Mouse (Mus musculus) left cerebral cortex, postnatal 36 days (tissue): ENCODE measurements around the gene Ank3. TPM values are rescaled to one million over a fixed set of nuclear protein-coding genes. Genes with fewer than 3 reads are reported as not detected.
A peak's percentile ranks its signal among the peaks of the same experiment; 100 is the strongest.

ENCODE experiments used
- DNase-seq, 2 experiments: peaks; one replicate each; pipeline ENCODE4 v3.0.0; 2021 to 2022; ENCODE audit warnings: low spot score in 2 of 2, mixed read lengths in 1 of 2
- intact Hi-C: fragments of 180-260 bp; cut with DNase I; formaldehyde crosslinking; loops from one replicate; pipeline ENCODE4 v1.15.1; 2025
- total RNA-seq, 2 experiments: library from RNA; stranded (reverse); gene quantifications; 2 replicates each; pipeline ENCODE4 v1.2.3; 2021

Gene Ank3
- total RNA-seq, 2 experiments from 2014 or later = 498 to 546 TPM

DNA sequence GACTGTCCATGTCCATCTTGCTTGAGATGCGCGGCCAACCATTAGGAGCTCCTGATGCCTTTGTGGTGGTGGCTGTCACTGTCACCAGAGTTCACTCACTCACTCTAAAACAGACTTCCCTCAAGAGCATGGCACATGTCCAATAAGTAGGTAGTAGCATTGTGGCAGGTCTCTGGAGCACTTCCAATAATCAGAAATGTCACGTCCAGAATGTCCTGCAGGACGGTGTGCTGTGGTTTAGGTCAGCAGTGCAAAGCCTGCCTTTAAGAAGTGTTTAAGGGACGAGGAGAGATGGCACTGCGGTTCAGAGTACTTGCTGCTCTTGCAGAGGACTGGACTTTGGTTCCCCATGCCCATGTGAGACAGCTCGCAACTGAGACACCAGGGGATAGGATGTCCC lies 433.0 kb downstream of the Ank3 start:
- intact Hi-C loops = no loop called here
- DNase-seq = no peak

DNA sequence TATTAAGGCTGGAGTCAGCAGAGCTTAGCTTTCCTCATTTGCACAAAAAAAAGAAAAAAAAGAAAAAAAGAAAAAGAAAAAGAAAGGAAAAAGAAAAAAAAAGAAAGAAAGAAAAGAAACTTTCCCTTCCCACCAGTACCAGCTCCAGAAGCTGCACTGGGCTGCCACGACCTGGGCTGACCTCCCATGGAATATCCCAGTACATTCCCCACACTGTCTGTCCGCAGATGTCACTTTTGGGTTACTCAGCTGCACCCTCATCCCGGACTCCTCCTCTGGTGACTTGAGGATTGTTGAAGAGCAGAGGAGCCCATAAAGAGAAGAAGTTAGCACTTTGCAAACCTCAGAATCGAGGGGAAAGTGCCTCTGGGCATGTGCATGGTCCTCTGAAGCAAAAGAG lies 433.7 kb downstream of the Ank3 start:
- DNase-seq = no peak
- intact Hi-C loops = no loop called here

DNA sequence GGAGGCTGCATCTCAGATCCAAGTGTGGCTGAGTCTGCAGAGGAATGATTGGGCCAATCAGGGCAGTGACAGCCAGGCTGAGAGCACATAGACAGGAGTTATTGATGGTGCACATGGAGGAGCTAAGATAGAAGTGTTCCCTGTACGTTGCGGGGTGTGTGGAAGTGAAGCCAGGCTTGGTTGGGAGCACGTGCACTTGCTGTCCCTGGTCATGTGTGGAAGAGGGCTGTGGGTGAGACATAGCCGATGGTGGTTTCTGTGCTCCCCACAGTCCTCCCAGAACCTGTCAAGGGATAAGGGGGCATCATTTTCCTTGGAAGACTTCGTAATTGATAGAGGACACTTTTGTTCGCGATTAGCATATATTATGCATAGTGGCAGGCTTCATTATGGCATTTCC lies 434.2 kb downstream of the Ank3 start:
- intact Hi-C loops = no loop called here
- no peak for DNase-seq

DNA sequence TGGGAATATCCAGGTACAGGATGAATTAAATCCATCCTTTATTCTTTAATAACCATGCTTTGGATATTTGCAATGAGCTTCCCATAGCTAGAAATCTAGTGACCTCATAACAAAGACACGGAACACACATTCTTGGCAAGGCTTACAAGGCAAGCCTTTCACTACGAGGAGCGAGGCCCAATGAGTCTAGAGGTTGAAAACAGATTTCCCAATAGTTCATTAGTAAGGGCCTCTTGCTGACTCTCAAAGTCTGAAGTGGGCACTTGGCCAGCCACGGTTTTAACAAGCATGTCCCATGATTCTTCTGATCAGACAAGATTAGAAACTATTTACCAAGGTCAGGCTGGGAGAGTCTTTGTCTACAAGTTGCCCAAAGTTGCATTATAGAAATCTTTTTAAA lies 436.1 kb downstream of the Ank3 start:
- intact Hi-C loops = no loop called here
- no peak for DNase-seq

DNA sequence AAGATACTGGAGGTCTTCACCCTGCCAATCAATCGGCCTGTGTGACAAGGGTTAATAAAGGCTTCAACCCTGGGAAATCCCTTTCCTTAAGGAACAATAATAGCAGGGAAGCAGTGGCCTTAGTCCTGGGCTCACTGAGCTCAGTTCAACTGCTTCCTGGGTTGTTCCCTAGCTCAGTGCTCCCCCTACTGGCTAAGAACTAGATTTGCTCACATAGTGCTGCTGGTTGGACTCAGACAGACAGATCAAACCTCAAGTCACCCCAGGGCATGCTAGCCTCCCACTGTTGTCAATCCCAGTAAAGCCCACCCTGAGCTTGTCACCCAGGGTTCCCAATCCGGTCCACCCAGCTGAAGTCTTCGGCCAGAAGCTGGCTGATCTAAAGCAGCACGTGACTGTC lies 447.2 kb downstream of the Ank3 start:
- intact Hi-C loops = loop anchor here (2.0 kb wide), 1 partner anchor 183 kb away; no protein-coding TSS in a partner anchor
- no peak for DNase-seq

DNA sequence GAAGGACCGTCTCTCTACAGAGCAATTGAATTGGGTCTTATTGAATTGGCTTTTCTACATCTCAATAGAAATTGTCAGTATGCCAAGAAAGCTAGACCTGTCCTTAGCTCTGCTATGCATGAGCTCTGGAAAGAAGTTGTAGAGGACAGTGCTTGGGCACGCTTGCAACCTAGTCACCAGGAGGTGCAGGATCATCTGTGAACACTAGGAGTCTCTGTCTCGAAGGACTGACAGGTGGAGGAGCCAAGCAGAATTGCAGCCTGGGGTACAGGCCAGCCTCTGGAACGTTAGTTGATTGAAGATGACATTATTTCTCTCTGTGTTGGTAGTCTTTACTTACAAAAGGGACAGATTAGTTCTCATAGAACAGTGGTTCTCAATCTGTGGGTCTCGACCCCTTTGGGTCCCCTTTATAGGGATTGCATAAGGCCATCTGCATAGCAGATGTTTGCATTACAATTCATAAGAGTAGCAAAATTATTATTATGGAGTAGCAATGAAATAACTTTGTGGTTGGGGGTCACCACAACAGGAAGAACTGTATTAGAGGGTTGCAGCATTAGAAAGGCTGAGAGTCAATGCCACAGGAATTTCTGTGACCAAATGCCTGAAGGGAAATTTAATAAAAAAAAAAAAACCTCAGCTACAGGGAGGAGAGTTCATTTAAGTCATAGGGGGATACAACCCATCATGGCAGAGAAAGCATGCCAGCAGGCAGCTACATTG lies 454.0 kb downstream of the Ank3 start:
- intact Hi-C loops = no loop called here
- DNase-seq = no peak

DNA sequence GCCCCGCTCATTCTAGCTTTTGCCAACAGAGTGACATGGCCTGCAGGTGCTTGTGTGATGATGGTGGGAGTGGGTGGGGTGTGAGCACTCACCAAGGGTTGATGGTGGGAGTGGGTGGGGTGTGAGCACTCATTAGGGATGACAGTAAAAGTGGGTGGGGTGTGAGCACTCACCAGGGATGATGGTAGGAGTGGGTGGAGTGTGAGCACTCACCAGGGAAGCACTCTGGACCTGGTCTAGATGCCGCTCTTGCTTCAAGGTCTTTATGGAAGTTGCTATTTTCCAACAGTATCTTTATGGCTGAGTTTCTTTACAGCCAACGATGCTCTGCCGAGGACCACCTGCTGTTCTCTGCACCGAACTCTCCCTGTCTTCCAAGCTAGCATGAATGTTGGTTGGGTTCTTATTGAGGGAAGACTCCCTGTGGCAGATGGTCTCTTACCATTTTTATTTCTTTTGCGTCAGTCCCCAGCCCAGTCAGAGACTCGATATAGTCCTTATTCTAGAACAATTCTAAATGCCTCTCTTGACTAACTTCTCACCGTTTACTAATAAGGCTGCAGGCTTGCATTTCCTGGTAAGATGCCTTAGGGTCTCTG lies 456.1 kb downstream of the Ank3 start:
- peak; percentile 52 to 53 for DNase-seq
- intact Hi-C loops = no loop called here

DNA sequence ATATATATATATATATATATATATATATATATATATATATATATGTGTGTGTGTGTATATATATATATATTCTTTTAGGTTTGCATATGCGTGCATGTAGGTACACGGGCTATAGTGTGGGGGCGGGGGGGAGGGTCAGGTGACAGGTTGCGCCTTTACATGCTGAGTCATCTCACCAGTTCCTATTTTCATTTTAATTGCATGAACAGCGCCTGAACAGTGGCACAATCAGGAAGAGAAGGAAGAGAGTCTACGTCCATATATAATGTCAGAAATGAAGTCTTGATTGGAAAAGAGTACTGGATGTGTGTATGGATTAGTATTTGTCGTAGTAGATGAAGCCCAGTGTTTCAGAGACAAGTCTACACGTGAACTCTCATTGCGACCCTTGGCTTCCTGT lies 459.4 kb downstream of the Ank3 start:
- DNase-seq = no peak
- intact Hi-C loops = no loop called here

DNA sequence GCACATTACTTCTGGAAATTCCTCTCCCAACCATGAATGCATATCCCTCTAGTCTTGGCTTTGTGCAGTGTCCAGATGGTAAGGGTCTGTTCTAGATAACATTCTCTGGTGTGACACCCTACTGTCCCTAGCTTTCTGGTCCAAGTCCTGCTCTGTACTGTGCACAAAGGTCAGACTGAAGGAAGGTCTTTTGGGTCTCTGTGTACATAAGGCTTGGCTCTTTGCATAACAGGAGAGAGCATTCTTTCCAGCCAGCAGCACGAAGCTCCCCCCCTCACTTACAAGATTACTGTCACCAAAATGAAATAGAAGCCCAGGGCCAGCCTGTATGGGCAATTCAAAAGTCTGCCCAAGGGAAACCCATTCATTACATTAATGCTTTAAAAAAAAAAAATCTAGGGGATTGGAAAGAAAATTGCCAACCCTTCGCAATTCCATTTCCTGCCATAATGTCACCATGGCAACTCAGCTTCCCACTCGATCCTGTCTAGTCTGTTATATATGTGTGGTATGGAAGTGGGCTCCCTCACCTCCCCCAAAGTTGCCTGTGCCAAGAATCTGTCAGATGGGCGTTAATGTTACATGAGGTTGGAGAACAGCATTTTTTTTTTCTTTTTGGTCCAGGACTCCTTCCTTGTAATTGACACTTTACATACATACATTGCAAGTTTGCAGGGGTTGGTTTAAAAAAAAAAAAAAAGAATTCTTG lies 460.5 kb downstream of the Ank3 start:
- peak; percentile 42 to 53 for DNase-seq
- intact Hi-C loops = no loop called here

DNA sequence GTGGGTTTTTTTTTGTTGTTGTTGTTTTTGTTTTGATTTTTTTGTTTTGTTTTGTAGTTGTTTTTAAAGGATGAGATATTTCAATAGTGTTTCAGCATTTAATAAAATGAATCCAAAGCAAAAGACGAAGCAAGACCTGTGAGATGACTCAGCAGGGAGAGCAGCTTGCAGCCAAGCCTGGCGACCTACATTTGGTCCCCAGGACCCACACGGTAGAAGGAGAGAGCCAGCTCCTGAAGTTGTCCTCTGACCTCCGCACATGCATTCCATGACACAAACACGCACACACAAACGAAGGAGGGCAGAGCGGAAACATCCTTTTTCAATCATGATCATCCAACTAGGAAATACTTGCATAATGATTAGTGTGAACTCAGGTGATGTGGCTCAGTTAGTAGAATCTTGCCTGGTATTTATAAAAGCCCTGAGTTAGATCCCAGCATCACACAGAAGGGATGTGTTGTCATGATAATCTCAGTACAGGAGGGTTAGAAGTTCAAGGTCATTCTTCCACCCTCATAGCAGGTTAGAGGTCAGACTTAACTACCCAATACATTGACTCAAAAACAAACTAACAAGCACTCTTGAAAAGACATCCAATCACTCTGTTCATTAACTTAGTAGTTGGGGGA lies 461.4 kb downstream of the Ank3 start:
- intact Hi-C loops = no loop called here
- DNase-seq = no peak

DNA sequence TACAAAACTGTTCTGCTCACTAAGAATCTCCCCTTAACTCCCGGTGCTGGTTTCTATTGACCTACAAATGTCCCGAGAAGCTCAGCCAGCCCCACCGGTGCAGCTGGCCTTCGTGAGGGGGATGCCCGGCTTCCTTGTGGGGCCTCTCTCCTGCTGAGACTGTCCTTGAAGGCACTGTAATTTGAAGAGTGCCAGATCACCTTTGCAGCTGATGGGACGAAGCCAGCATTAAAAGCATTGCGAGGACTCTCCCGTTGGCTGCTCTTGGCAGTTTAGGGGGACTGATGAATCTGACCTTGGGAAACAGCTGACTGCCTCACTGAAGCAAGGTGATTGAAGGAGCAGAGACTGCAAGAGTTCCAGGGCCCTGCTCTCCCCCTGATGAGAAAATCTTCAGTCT lies 464.3 kb downstream of the Ank3 start:
- DNase-seq = no peak
- intact Hi-C loops = no loop called here

DNA sequence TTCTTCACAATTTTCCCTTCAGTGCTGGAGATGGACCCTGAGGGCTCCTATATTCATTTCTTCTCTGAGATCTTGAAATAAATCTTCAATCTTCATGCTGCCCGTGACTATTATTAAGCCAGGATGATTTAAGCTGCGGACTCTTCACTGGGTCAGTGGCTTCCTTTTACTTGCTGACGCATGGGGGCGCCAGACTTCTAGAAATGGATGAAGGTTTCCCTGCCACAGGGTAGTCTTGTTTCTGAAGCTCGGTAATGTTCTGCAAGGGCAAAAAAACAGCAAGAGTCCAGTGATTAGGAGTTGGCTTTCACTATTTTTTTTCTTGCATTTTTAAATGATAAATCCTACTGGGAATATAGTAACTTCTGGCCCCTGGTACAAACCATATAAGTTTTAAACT lies 471.8 kb downstream of the Ank3 start:
- intact Hi-C loops = loop anchor here (2.0 to 10.0 kb wide), 2 partner anchors 94 to 424 kb away; no protein-coding TSS in a partner anchor
- peak; percentile 75 to 77 for DNase-seq

DNA sequence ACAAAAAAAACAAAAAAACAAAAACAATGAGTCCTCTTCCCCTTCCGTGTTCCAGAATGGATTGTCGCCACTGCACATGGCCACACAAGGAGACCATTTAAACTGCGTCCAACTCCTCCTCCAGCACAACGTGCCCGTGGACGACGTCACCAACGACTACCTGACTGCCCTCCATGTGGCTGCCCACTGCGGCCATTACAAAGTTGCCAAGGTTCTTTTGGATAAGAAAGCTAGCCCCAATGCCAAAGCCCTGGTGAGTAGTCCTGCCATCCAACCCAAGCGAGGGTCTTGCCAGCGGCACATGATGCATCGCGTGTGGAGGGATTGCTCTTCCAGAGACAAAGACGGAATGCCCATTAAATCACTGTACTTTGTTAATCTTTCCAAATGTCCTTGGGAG lies 472.4 kb downstream of the Ank3 start:
- intact Hi-C loops = loop anchor here (2.0 to 10.0 kb wide), 2 partner anchors 94 to 424 kb away; no protein-coding TSS in a partner anchor
- DNase-seq = no peak

DNA sequence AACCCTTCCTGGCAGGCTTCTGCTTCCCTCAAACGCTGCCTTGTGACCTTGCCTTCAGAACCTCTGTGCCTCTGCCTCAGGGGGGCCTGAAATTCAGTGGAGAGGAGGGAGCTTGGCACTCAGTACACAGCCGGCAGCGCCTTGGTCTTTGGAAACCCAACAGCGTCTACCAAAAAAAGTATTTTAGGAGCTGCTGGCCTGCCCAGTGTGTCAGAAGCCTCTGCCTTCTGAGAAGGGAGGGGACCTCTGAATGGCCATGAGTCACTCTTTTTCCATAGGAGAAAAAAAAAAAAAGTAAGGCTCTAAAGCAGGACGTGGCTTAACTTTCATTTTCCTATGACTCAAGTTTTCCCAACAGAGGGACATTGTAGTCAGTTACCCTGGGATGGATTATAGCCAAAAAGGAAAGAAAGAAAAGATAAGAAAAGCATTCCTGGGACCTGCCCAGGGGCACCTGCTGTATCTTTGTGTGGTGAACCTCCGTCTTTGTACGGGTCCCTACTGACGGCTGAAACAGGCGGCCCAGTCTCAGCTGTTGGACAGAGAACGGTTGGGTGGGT lies 473.7 kb downstream of the Ank3 start:
- no peak for DNase-seq
- intact Hi-C loops = loop anchor here (10.0 kb wide), 1 partner anchor 423 kb away; no protein-coding TSS in a partner anchor

DNA sequence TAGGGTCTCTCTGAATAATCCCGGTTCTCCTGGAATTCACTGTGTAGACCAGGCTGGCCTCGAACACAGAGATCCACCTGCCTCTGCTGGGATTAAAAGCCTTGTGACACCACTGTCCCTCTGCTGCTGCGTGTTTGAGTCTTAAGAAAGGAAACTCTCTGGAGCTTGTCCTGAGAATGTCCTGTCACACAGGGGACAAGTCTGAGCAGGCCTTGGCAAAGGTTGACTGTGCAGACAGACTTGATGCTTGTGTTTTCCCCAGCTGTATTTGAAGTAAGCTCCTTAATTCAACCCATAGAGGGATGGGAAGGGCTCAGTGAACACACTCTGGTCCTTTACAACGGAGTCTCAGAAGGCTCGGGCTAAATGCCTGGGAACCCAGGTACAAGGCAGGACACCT lies 474.3 kb downstream of the Ank3 start:
- intact Hi-C loops = loop anchor here (10.0 kb wide), 1 partner anchor 422 kb away; no protein-coding TSS in a partner anchor
- no peak for DNase-seq

DNA sequence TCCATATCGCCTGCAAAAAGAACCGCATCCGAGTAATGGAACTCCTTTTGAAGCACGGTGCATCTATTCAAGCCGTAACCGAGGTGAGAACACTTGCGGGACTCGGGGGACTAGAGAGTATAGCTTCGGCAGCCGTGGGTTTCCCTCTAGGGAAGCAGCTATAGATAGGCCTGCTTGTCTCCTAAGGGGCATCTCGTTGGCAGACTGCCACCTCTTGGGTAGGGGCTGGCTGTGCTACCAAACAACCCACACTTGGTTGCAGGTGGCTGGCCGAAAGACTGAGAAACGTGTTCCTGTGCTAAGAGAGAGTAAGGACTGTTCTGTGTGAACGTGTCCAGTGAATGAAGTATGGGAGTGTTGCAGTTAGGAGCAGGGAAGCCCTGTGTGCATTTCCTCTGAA lies 476.2 kb downstream of the Ank3 start:
- DNase-seq = no peak

DNA sequence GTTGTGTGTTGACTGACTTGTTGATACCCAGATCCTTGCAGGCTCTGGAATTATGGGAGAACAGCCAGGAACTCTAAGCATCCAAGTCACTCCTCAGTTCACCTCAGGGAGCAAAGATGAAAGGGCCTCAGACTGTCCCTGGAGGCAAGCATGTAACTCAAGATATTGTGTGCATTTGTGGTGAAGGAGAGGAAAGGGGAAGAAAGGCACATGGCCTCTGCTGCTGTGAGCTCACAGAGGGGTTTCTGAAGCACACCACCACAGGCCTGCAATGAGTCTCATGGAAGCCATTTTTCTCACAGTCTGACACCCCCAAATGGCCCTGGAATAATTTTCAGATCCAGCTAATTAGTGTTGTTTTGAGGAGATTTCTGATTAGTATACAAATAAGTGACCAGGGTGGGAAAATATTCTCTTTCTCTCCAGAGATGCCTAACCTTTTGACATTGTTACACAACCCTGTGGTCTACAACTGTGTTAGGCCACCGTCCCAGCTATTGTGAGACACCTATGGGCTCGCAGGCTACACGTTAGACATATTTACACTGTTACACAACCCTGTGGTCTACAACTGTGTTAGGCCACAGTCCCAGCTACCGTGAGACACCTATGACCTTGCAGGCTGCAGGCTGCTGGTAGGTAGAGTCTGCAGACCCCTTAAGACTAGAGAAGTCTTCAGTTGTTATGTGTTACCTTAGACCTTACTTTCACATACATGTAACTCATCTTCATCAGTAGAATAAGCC lies 485.5 kb downstream of the Ank3 start:
- no peak for DNase-seq
- intact Hi-C loops = no loop called here

More for the DNA sequence above, 476.2 kb downstream of the Ank3 start:
- intact Hi-C loops = loop anchor here (10.0 kb wide), 1 partner anchor 420 kb away; no protein-coding TSS in a partner anchor

DNA sequence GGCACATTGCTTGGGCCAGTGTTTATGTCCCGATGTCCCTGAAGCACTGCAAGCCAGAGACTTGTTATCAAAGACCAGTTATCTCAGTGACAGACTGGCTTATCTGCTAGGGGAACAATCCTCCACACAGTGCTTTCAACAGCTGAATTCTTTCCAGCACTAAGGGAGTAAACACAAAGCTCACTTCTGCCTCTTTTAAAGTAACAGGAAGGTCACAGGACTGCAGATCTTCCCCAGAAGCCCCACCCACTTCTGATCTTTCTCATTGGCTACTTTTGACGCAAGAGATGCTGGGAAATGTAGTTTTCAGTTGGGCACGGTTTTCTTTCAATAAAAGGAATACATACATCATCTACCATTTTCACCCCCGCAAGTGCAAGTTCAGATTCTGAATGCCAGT lies 489.8 kb downstream of the Ank3 start:
- DNase-seq = no peak
- intact Hi-C loops = no loop called here

DNA sequence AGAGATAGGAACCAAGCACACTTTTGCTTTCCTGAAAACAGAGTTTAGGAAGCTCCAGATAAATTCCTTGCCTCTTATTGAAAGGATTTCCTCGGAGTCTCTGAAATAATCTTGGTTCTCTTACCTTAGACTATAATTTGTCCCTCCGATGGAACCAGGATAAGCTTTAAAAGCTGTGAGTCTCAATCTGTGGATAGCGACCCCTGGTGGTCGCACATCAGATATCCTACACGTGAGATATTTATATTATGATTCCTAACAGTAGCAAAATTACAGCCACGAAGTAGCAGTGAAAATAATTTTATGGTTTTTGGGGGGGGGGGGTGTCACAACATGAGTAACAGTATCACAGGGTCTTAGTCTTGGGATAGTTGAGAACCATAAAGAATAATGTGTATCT lies 491.2 kb downstream of the Ank3 start:
- intact Hi-C loops = no loop called here
- DNase-seq = no peak
